Mouse (Mus musculus): ENCODE measurements around the gene Morn5. TPM values are rescaled to one million over a fixed set of nuclear protein-coding genes. Genes with fewer than 3 reads are reported as not detected.

Morn5 gene
- polyA plus RNA-seq (2012; rRNA removed), result 0.10 TPM in 1 of 2 replicates, not detected in the other

DNA sequence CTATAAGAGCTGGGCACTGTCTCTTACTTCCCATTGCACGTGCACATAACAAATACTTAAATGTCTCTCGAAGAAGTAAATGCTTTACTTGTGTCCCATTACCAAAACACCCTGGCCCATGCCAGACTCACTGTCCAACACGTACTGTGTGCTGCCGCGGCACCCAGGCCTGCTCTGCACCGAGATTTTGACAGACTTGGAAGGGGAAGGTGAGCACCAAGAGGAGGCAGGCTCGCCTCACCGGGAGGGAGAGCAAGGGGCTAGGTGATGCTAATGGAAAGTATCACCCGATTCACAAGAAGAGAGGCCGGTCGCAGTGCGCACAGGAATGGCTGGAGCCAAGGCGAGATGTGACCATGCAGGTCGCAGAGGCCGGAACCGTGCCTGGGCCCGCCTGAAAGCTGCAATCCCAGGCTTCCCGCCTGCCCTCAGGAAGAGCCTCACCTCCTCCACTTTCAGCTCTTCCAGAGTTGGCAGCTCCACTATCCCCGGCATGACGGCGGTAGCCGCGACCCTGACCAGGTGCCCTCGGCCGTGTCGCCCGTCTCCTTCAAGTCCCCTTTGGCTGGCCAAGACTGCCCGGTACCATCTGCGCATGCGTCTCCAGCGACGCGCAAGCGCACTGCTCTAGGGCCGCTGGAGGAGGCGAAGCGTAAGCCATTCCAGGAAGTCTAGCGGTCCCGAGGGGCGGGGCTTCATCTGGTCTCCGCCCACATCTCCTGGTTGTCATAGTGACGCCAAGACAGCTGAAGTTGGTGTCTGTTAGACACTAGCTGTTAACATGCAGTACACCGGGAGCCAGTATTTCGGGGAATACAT lies at the start of gene Morn5, which contains the start of gene Ndufa8:
Morn5 (plus strand) TSS at position 711 of the 819 bp plus-strand sequence.
Ndufa8 (minus strand) TSS at position 659 of the 819 bp plus-strand sequence.

DNA sequence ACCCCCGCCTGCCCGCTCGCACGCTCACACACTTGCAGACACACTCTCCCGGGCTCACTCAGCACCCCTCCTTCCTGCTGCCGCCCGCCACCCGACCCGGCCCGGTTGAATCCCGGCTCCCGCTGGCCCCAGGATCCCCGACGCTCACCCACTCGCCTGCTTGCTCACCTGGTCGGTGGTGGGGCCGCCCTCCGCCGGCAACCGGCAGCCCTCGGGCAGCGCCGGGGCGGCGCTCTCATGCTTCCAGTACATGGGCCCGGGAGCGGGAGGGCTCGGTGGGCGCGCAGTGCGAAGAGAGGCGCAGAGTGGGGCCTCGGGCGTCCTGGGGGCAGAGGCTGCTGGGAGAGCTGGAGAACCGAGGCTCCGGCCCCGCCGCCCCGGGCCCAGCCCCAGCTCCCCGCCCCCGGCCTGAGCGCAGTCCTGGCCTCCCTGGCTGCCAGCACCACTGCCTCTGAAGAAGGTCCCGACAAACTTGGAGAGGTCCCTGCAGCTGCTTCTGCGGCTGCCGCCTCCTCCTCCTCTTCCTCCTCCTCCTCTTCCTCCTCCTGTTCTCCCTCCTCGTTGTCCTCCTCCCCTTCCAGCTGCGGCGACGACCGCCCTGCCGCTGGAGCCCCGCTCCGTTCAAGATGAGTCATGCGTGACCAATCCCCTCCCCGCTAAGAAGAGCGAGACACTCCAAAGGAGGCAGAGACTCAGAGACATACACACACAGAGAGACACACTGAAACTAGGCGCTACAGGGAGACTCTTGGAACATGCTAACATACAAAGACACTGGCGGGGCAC lies 55.9 kb downstream of the Morn5 start, which contains the start of gene Lhx6:
Lhx6 (minus strand) TSS at position 453 of the 786 bp plus-strand sequence.

Other genes starting within 250 kb of the Morn5 start
- 0.71 and 0.83 TPM in 2 replicates for gene Ttll11, start 69.5 kb upstream of the Morn5 start, polyA plus RNA-seq (2012; rRNA removed)
- gene Ndufa8, start 52 bp upstream of the Morn5 start, polyA plus RNA-seq (2012; rRNA removed), result 56.6 and 63.3 TPM in 2 replicates
- 0.16 and 0.21 TPM in 2 replicates for gene Lhx6, start 56.0 kb downstream of the Morn5 start, polyA plus RNA-seq (2012; rRNA removed)
- gene Mrrf, start 86.9 kb downstream of the Morn5 start, polyA plus RNA-seq (2012; rRNA removed), result 7.5 and 9.6 TPM in 2 replicates
- gene Rbm18, start 87.3 kb downstream of the Morn5 start, polyA plus RNA-seq (2012; rRNA removed), result 10.5 and 12.5 TPM in 2 replicates
- 8.3 and 10.7 TPM in 2 replicates for gene Ptgs1, start 181.0 kb downstream of the Morn5 start, polyA plus RNA-seq (2012; rRNA removed)